Mouse (Mus musculus): Measurements from ENCODE around the gene Fgf15.
"Not testable (repeated sequence)": the region's sequence is repeated elsewhere in the genome, so short reads cannot be mapped to it uniquely, and the experiment has no call there.

Gene Fgf15

DNA sequence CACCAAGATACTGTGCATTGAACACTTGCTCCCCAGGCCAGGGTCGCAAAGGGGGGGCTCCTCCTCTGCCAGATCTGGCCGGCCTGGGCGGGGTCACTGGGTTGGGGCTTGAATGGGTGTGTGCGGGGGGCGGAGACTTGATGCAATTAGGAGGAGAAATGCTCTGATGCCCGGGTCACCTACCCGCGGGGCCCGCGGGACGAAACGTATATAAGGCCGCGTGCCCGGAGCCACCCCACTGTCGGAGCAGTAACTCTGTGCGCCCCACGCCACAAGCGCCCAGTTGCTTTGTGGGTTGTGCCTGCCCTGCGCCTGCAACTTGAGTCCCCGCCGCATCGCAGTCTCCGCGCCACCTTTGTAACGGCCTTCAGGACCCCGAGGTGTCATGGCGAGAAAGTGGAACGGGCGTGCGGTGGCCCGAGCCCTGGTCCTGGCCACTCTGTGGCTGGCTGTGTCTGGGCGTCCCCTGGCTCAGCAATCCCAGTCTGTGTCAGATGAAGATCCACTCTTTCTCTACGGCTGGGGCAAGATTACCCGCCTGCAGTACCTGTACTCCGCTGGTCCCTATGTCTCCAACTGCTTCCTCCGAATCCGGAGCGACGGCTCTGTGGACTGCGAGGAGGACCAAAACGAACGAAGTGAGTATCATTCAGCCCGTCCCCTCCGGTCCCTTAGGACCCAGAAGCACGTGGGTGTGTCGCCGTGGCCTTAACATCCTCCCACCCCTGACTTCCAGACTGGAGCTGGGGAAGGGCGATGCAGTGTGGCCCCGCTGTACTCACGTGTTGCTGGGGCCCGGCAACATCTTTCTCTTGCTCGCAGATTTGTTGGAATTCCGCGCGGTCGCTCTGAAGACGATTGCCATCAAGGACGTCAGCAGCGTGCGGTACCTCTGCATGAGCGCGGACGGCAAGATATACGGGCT lies at the start of gene Fgf15:
Fgf15 (plus strand) TSS at position 238 of the 925 bp plus-strand sequence.
- no peak for DNase-seq

DNA sequence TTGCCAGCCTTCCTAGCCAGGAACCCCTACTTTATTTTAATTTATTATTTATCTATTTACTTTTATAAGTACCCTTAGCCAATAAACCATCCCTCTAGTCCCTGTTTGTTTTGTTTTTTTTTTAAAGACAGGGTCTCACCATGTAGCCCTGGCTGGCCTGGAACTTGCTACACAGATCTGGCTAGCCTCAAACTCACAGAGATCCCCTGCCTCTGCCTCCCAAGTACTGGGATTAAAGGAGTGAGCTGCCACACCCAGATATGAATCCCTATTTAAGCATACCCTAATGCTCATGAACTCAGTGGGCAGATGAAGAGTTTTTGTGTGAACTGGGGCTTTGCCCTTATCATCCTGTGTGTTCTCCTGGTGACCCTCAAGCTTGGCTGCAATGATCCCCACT lies 49.3 kb upstream of the Fgf15 start, which contains the start of gene Fgf4:
Fgf4 (plus strand) TSS at position 301 of the 400 bp plus-strand sequence.
- DNase-seq = no peak

DNA sequence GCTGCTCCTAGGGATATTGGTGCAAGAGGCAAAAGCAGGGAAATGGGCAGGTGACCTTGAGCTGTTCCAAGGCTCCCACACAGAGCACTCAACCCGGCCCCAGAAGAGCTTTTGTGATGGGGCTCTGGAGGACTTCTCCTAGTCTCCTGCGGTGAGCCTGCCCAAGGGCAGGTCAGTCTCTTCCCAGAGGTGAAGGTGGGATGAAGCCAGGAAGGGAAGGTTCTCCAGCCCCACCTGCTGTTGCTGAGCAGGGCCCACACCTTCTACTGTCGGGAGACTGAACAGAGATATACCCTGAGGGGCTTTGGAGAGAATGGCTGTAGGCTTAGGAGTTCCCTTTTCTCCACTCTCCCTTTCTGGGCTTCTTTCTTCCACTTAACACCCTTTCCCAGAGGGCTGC lies 45.0 kb upstream of the Fgf15 start:
- DNase-seq = no peak

- DNase-seq = no peak
Measured at GRCm38 (mm10) chr7:144854966-144855365, 41.4 kb upstream of the Fgf15 start.

DNA sequence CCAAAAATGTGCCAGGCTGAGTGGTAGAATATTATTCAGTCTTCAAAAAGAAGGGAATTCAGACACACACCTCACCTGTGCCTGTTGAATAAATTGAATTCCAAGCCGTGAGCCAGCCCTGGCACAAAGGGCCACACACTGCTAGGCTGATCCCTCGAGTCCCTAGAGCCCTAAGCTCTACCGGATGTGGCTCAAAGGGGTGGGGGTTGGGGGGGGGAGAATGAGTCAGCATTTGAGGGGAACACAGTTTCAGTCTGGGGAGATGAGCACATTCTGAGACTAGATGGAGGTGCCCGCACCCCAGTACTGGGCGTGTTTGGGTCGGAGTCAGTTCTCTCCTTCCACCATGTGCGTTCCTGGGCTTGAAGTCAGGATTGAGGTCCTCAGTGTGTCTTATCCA lies 39.2 kb upstream of the Fgf15 start:
- DNase-seq = no peak

DNA sequence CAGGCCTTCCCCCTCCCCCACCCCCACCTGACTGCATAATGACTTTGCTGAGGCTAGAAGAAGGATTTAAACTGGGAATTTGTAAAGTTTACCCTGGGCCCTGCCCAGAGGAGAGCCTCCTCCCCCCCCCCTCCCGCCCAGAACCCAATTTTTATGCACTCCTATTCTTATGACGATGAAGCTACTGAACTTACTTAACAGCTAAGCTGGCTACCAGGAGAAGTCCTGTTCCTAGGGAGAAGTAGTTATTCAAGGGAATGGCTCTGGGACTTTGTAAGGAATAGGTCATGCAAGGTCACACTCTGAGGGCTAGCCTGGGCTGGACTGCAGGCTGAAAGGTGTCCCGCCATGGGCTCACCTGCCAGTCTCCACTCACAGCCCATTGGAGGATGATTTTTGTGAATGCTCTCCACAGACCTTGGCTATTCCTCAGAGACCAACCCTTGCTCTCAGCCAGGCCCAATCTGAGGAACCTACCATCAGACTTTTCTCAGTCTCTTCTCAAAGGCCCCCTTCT lies 38.4 kb upstream of the Fgf15 start:
- DNase-seq = no peak

DNA sequence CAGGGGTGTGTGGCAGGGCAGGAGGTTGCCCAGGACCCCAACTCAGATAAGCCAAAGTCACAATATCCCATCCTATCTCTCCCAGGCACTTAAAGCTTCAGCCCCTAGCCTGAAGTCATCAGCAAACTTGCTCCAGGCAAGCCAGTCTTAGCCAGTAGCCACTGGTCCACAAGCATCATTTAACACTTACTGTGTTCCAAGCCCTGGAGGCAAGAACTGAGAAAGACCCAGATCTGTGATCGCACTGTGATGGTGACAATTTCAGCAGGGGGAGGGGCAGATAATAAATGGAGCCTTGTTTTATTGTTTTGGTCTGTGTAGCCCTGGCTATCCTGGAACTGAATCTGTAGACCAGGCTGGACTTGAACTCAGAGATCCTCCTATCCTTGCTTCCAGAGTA lies 37.6 kb upstream of the Fgf15 start:
- DNase-seq = no peak

DNA sequence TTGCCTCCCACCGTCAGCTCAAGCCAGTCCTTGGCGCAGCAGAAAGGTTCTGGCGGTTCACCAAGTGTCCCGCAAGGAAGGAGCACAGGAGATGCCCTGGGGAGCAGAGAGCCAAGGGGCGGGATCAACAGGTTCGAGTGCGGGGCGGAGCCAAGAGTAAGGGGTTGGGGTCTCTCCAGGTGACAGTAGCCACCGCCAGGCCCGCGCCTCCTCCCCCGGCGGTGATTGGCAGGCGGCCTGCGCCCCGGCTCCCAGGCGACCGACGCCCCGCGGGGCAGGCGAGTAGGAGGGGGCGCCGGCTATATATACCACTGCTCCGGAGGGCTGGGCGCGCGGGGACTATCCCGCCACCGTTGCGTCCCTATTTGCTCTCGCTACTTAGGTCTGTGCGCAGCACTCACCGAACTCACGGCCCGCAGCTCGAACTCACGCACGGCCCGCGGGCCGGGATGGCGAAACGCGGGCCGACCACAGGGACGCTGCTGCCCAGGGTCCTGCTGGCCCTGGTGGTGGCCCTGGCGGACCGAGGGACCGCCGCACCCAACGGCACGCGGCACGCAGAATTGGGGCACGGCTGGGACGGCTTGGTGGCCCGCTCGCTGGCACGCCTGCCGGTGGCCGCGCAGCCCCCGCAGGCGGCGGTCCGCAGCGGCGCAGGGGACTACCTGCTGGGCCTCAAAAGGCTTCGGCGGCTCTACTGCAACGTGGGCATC lies 35.1 kb upstream of the Fgf15 start:
- no peak for DNase-seq

DNA sequence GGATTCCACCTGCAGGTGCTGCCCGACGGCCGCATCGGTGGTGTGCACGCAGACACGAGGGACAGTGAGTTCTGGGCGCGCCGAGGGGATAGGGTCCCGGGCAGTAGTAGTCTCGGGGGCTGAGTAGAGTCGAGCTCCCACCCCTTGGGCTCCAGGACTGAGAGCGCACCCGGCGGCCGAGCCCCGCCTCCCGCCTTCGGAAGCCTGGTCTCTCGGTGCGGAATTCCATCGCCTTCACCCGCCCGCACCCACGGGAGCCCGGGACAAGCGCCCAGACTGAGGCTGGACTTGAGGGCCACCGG lies 34.6 kb upstream of the Fgf15 start:
- DNase-seq = no peak

DNA sequence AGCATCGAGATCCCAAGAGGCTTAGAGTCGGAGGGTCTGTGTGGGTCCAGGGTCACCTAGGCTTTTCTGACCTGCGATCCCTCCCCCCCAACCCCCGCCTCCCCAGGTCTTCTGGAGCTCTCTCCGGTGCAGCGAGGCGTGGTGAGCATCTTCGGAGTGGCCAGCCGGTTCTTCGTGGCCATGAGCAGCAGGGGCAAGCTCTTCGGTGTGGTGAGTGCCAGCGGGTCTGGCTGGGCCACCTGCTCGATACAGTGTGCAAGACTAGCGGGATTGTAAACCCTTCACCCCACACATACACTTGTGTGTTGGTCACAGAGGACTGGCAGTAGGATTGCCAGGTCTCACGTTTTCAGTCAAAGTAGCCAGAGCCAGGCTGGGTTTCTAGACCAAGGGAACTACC lies 34.2 kb upstream of the Fgf15 start:
- no peak for DNase-seq

- no peak for DNase-seq
Measured at GRCm38 (mm10) chr7:144862712-144863111, 33.6 kb upstream of the Fgf15 start.

- no peak for DNase-seq
Measured at GRCm38 (mm10) chr7:144863196-144863595, 33.1 kb upstream of the Fgf15 start.

DNA sequence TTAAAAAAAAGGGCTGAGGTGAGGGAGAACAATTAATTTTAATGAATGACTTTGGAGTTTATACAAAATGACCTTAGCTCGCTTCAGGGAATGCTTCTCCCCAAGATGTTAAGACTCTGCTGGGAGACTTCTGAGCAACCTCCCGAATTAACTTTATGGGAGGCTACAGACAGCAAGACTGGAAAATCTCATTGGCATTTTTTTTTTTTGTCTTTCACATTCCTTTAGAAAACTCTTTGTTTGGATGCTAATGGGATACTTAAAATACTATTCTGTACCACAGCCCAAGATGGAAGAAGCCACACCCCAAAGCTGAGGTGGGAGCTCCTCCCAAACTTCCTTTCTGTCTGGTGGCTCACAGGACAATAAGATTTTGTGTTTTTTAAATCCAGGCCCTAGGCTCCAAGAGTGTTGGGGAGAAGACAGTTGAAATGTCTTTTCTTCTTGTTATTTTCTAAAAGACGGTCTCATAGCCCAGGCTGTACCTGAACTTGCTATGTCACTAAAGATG lies 32.1 kb upstream of the Fgf15 start:
- DNase-seq = no peak

DNA sequence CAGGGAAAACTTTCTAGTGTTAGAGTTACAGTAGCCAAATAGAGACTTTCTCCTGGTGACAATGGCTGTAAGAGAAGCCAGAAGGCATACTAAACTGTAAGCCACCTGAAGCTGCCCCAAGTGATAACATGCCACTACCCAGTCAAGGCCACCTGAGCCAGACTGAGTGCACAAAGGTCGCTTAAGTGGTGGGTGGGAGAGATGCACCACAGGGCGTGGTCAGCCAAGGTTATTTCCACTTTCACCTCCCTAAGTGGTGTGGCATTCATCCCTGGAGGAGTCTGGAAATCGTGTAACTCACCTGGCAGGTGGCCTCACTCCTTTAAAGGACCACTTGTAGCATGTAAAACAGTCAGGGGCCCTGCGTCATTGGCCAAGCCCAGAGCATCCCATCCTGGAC lies 29.2 kb upstream of the Fgf15 start:
- no peak for DNase-seq

- DNase-seq = no peak
Measured at GRCm38 (mm10) chr7:144867602-144868001, 28.7 kb upstream of the Fgf15 start.

DNA sequence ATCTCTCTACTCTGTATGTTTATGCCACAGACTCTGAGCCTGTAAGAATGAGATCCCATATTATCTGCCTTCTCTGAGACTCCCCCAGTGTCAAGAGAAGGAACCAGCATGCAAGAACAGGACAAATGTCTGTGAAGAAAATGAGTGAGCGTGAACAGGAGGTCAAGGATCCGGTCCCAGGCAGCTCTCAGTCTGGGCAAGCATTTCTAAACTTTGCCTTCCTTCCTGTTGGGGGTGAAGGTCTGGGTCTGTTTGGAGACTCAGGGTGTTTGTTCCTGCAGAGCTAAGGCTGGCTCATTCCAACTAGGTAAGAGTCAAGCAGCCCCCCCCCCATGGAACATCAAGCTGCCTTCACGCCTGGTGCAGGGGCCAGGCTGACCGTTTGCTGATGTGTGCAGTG lies 23.9 kb upstream of the Fgf15 start:
- DNase-seq = no peak

DNA sequence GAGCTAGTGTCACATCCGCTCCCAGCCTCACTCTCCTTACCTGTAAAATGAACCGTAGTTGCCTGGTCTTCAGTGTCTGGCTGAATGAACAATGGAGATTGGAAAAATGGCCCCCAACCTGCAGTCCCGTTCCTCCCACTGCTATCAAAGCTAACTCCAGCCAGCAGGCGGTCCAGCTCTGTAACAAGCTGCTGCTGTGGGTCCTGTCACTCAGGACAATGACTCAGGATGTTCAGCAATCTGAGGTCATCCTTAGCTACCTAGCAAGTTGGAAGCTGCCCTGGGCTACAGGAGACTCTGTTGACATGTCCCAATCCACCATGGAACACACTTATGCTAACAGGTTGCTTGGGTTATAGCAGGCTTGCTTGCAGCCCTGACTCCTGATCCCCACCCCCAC lies 23.2 kb upstream of the Fgf15 start:
- DNase-seq = no peak

- DNase-seq = no peak
Measured at GRCm38 (mm10) chr7:144874226-144874625, 22.1 kb upstream of the Fgf15 start.

GRCm38 (mm10) chr7:144878401-144878800 lies 17.9 kb upstream of the Fgf15 start:
- no peak for DNase-seq

- DNase-seq = no peak
Measured at GRCm38 (mm10) chr7:144883106-144883505, 13.2 kb upstream of the Fgf15 start.

GRCm38 (mm10) chr7:144887672-144888071 lies 8.7 kb upstream of the Fgf15 start:
- DNase-seq = no peak

- DNase-seq = no peak
Measured at GRCm38 (mm10) chr7:144888564-144889299, 7.6 kb upstream of the Fgf15 start.

GRCm38 (mm10) chr7:144890661-144891060 lies 5.7 kb upstream of the Fgf15 start:
- not testable (repeated sequence) for DNase-seq

Data from kidney, adult 8-10 months (tissue).